Mouse (Mus musculus) embryonic fibroblast, embryonic 13.5 days (primary cell): ENCODE results near the gene Tuba1b.

ENCODE experiments used
- CTCF ChIP-seq: IDR thresholded peaks from 2 replicates; pipeline ENCODE4 v1.5.1; 2011; ENCODE audit warnings: mild to moderate bottlenecking, control low read depth, low read length, moderate library complexity, borderline replicate concordance; ENCODE audit not compliant: insufficient read depth
- POLR2A ChIP-seq: IDR thresholded peaks from 2 replicates; pipeline ENCODE4 v1.6.1; 2011; ENCODE audit warnings: low read depth, mild to moderate bottlenecking, control low read depth, low read length, moderate library complexity

GRCm38 (mm10) chr15:98930017-98930734 lies 4.2 kb downstream of the Tuba1b start:
- peak; percentile 70 for TF ChIP-seq POLR2A
- no peak for TF ChIP-seq CTCF
